Mouse (Mus musculus) embryo, embryonic 11.5 days (tissue): ENCODE measurements around the gene B4galt5.
"Not testable (repeated sequence)": the region's sequence is repeated elsewhere in the genome, so short reads cannot be mapped to it uniquely, and the experiment has no call there.

ENCODE experiments used
- DNase-seq: peaks from one replicate; pipeline ENCODE4 v3.0.0-alpha.2; 2012; ENCODE audit warnings: low read depth, low spot score

The B4galt5 gene

GRCm38 (mm10) chr2:167348376-167349282 lies at the start of gene B4galt5:
Gene B4galt5, minus strand, starts transcription at chr2:167349183.
- no peak for DNase-seq

- DNase-seq: not testable (repeated sequence)
Measured at GRCm38 (mm10) chr2:167396420-167396819, 47.4 kb upstream of the B4galt5 start.

- DNase-seq: no peak
Measured at GRCm38 (mm10) chr2:167394426-167394825, 45.4 kb upstream of the B4galt5 start.

- DNase-seq: no peak
Measured at GRCm38 (mm10) chr2:167386998-167387397, 38.0 kb upstream of the B4galt5 start.

- no peak for DNase-seq
Measured at GRCm38 (mm10) chr2:167386456-167386855, 37.5 kb upstream of the B4galt5 start.

GRCm38 (mm10) chr2:167383666-167384083 lies 34.7 kb upstream of the B4galt5 start:
- no peak for DNase-seq

- DNase-seq: no peak
Measured at GRCm38 (mm10) chr2:167382389-167382788, 33.4 kb upstream of the B4galt5 start.

GRCm38 (mm10) chr2:167381596-167381995 lies 32.6 kb upstream of the B4galt5 start:
- no peak for DNase-seq

- no peak for DNase-seq
Measured at GRCm38 (mm10) chr2:167380615-167381285, 31.8 kb upstream of the B4galt5 start.

- DNase-seq: no peak
Measured at GRCm38 (mm10) chr2:167378972-167379371, 30.0 kb upstream of the B4galt5 start.

GRCm38 (mm10) chr2:167377697-167378096 lies 28.7 kb upstream of the B4galt5 start:
- DNase-seq: no peak

- DNase-seq: no peak
Measured at GRCm38 (mm10) chr2:167376160-167376564, 27.2 kb upstream of the B4galt5 start.

GRCm38 (mm10) chr2:167375688-167376087 lies 26.7 kb upstream of the B4galt5 start:
- no peak for DNase-seq

GRCm38 (mm10) chr2:167375135-167375534 lies 26.2 kb upstream of the B4galt5 start:
- DNase-seq: no peak

- no peak for DNase-seq
Measured at GRCm38 (mm10) chr2:167374191-167374805, 25.3 kb upstream of the B4galt5 start.

GRCm38 (mm10) chr2:167373266-167373665 lies 24.3 kb upstream of the B4galt5 start:
- no peak for DNase-seq

GRCm38 (mm10) chr2:167371506-167371905 lies 22.5 kb upstream of the B4galt5 start:
- no peak for DNase-seq

- DNase-seq: no peak
Measured at GRCm38 (mm10) chr2:167368328-167368727, 19.3 kb upstream of the B4galt5 start.

GRCm38 (mm10) chr2:167367777-167368281 lies 18.8 kb upstream of the B4galt5 start:
- DNase-seq: no peak

GRCm38 (mm10) chr2:167367325-167367724 lies 18.3 kb upstream of the B4galt5 start:
- no peak for DNase-seq

- DNase-seq: no peak
Measured at GRCm38 (mm10) chr2:167365063-167365462, 16.1 kb upstream of the B4galt5 start.
